Mouse (Mus musculus): Measurements from ENCODE around the gene Irs1.

DNA sequence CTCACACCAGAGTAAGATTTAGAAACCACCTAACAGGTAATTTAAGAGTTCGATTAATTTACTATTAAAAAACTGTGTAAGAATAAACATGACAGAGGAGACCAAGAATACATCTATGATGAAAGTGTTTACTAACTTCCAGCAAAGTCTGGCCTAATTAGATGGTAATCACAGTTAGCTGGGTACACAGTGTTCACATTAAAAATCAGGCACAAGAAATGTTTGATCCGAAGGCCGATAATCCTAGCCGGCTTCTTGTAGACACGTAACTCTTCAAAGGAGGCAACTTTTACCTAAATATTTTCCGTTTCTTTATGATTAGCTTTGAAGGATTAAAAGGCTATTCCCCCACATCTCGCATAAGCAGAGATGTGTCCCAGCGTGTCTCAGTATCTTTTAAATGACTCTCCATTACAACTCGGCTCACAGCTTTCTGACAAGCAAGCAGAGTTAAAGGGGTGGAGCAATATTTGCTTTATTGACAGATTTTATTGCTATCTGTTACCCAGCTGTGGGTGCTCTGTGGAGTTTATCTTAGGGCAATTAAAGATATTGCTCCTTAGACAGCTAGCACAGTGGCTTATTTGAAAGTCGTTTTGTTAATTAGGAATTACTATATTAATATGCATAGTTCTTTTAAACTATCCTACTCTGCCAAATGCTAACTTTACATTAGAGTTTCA is 102.5 kb downstream of the Irs1 start:
- TF ChIP-seq CTCF (IDR thresholded peaks at IDR 0.05) = no peak
- no peak for TF ChIP-seq POLR2A (IDR thresholded peaks at IDR 0.05; ENCODE audit: insufficient read depth, low read depth, low read length)
- TF ChIP-seq EP300 (IDR thresholded peaks at IDR 0.05; ENCODE audit: insufficient read depth, low read depth, low read length) = no peak
